Mouse (Mus musculus): ENCODE data around the gene Gm14322. TPM values are rescaled to one million over a fixed set of nuclear protein-coding genes. Genes with fewer than 3 reads are reported as not detected.
"Not testable (repeated sequence)": the region's sequence is repeated elsewhere in the genome, so short reads cannot be mapped to it uniquely, and the experiment has no call there.

Gene Gm14322
- polyA plus RNA-seq (2015; fragmentation: Nextera tagmentation; extraction: Ambion mirVana): 7.1 and 7.7 TPM in 2 replicates

- H3K4me1 ChIP-seq; ATAC-seq; H3K9me3 ChIP-seq (replicated peaks); H3K36me3 ChIP-seq (ENCODE audit: poor library complexity, severe bottlenecking); H3K27me3 ChIP-seq; H3K9ac ChIP-seq; H3K27ac ChIP-seq: not testable (repeated sequence)
- Histone ChIP-seq H3K4me3 (peak within 1 kb of the TSS; percentile 33), H3K4me2 (peak within 1 kb of the TSS; percentile 39)
- WGBS: 39% methylated on average over 9 of the region's 9 CpGs
These were observed at the start of gene Gm14322 for GRCm38 (mm10) chr2:177758941-177759558. TSS of gene Gm14322 (plus strand) at chr2:177759288.

GRCm38 (mm10) chr2:177741487-177741886 is 17.6 kb upstream of the Gm14322 start:
- not testable (repeated sequence) for H3K4me1 ChIP-seq; H3K4me3 ChIP-seq; H3K36me3 ChIP-seq (ENCODE audit: poor library complexity, severe bottlenecking); H3K27me3 ChIP-seq; H3K9ac ChIP-seq; ATAC-seq; H3K9me3 ChIP-seq (replicated peaks); H3K27ac ChIP-seq; H3K4me2 ChIP-seq
- WGBS: 76% methylated on average over 5 of the region's 10 CpGs

GRCm38 (mm10) chr2:177787351-177787750 is 28.3 kb downstream of the Gm14322 start:
- H3K36me3 ChIP-seq (ENCODE audit: poor library complexity, severe bottlenecking); H3K4me1 ChIP-seq; H3K27me3 ChIP-seq; H3K9me3 ChIP-seq (replicated peaks); H3K4me2 ChIP-seq; H3K4me3 ChIP-seq; H3K9ac ChIP-seq; ATAC-seq; H3K27ac ChIP-seq: not testable (repeated sequence)
- WGBS: 81% methylated on average over 1 of the region's 1 CpGs

- not testable (repeated sequence) for H3K4me1 ChIP-seq; H3K4me3 ChIP-seq; H3K27ac ChIP-seq; H3K9ac ChIP-seq; H3K36me3 ChIP-seq (ENCODE audit: poor library complexity, severe bottlenecking); H3K9me3 ChIP-seq (replicated peaks); ATAC-seq; H3K4me2 ChIP-seq; H3K27me3 ChIP-seq
- WGBS: no CpG with 5 or more reads among the region's 2 CpGs
These were observed 47.1 kb downstream of the Gm14322 start for GRCm38 (mm10) chr2:177806170-177806569.

Other genes starting within 250 kb of the Gm14322 start
- not detected in 2 replicates for gene Gm14406, start 181.1 kb upstream of the Gm14322 start, polyA plus RNA-seq (2015; fragmentation: Nextera tagmentation; extraction: Ambion mirVana)
- gene Gm14325, start 81.0 kb downstream of the Gm14322 start, polyA plus RNA-seq (2015; fragmentation: Nextera tagmentation; extraction: Ambion mirVana): 35.7 and 40.7 TPM in 2 replicates
- 2.5 and 3.2 TPM in 2 replicates for gene Gm14327, start 137.8 kb downstream of the Gm14322 start, polyA plus RNA-seq (2015; fragmentation: Nextera tagmentation; extraction: Ambion mirVana)
- gene Zfp972, start 166.3 kb downstream of the Gm14322 start, polyA plus RNA-seq (2015; fragmentation: Nextera tagmentation; extraction: Ambion mirVana): 0.32 and 0.47 TPM in 2 replicates
- 14.5 and 15.9 TPM in 2 replicates for gene Gm14326, start 198.0 kb downstream of the Gm14322 start, polyA plus RNA-seq (2015; fragmentation: Nextera tagmentation; extraction: Ambion mirVana)

Data from forebrain, embryonic 13.5 days (tissue).